Mouse (Mus musculus) midbrain, postnatal 0 days (tissue): ENCODE data around the gene Shb. TPM values are rescaled to one million over a fixed set of nuclear protein-coding genes. Genes with fewer than 3 reads are reported as not detected.

Experiments
- ATAC-seq: fragments of 200-750 bp; cut with Nextera tagmentation; 2 replicates; pipeline ENCODE4 v1.8.0; 2017; ENCODE audit warnings: moderate number of reproducible peaks, mild to moderate bottlenecking, moderate TSS enrichment, moderate library complexity; ENCODE audit not compliant: low FRiP score
- DNase-seq: peaks from one replicate; pipeline ENCODE4 v3.0.0-alpha.2; 2015; ENCODE audit warnings: low spot score
- H3K27ac ChIP-seq: fragments of 300-500 bp; sonication (generic); 2 replicates; pipeline ENCODE4 v1.5.1; 2014; ENCODE audit warnings: low read depth, mild to moderate bottlenecking, low read length, mixed read lengths
- H3K27me3 ChIP-seq: fragments of 300-500 bp; sonication (generic); 2 replicates; pipeline ENCODE4 v1.6.1; 2014; ENCODE audit warnings: low read length, control low read depth, mixed read lengths; ENCODE audit not compliant: insufficient read depth
- H3K36me3 ChIP-seq: fragments of 300-500 bp; sonication (generic); 2 replicates; pipeline ENCODE4 v1.6.1; 2014; ENCODE audit warnings: low read length, control low read depth, mixed read lengths; ENCODE audit not compliant: insufficient read depth
- H3K4me1 ChIP-seq: fragments of 300-500 bp; sonication (generic); 2 replicates; pipeline ENCODE4 v1.6.1; 2014; ENCODE audit warnings: mild to moderate bottlenecking, control low read depth, antibody characterized with exemption, low read length, mixed read lengths; ENCODE audit not compliant: insufficient read depth
- H3K4me2 ChIP-seq: fragments of 300-500 bp; sonication (generic); 2 replicates; pipeline ENCODE4 v1.6.1; 2014; ENCODE audit warnings: low read depth, mild to moderate bottlenecking, low read length, mixed read lengths; ENCODE audit not compliant: poor library complexity, severe bottlenecking
- H3K4me3 ChIP-seq: fragments of 300-500 bp; sonication (generic); 2 replicates; pipeline ENCODE4 v1.5.1; 2014; ENCODE audit warnings: low read depth, mild to moderate bottlenecking, low read length, moderate library complexity
- H3K9ac ChIP-seq: fragments of 300-500 bp; sonication (generic); replicated peaks from 2 replicates; pipeline ENCODE4 v1.6.1; 2014; ENCODE audit warnings: mild to moderate bottlenecking, low read length, moderate library complexity, mixed read lengths; ENCODE audit not compliant: poor library complexity, severe bottlenecking
- H3K9me3 ChIP-seq: fragments of 300-500 bp; sonication (generic); 2 replicates; pipeline ENCODE4 v1.6.1; 2016; ENCODE audit warnings: low read length, control low read depth
- CTCF ChIP-seq: IDR thresholded peaks from 2 replicates; pipeline ENCODE4 v1.5.1; 2016; ENCODE audit warnings: antibody characterized with exemption, mild to moderate bottlenecking
- WGBS: fragments of 180-500 bp; shearing (Covaris S2); extraction: QIAGEN DNeasy Blood & Tissue Kit; methylation state at CpG from one replicate; pipeline ENCODE4 v1.1.7; 2014; 5-methylcytosine and 5-hydroxymethylcytosine counted together
- polyA plus RNA-seq: library from polyadenylated mRNA; unstranded; fragments of >200 nt; fragmentation: Nextera tagmentation; extraction: Ambion mirVana; gene quantifications from 2 replicates; pipeline ENCODE4 v1.2.1, GENCODE M21; 2015
- total RNA-seq: library from RNA; depleted of rRNA; stranded (reverse); fragments of >200 nt; gene quantifications from 2 replicates; pipeline ENCODE4 v1.2.3, GENCODE M21; 2014

The Shb gene
- total and polyA plus RNA-seq, 2 experiments from 2014 or later = 5.8 to 21.9 TPM

DNA sequence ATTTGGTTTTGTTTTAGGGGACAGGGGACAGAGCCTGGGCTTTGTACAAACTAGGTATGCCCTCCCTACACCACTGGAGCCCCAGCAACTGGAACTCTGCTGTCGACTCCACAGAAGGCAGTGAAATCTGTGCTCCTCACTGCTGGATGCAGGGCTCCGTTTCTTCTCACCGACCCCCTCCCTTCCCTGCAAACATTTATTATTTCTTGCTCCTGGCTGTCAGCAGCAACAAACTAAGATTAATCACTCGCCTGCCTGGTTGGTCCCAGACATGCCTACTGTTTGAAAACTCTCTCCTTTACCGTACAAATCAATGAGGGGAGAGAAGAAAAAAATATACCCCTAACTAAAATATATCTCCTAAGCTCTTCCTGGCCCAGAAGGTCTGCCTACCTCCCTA, 93.0 kb downstream of the Shb start:
- H3K27ac ChIP-seq = no peak overlapping the region
- WGBS = 56% methylated on average over 5 of the region's 5 CpGs

DNA sequence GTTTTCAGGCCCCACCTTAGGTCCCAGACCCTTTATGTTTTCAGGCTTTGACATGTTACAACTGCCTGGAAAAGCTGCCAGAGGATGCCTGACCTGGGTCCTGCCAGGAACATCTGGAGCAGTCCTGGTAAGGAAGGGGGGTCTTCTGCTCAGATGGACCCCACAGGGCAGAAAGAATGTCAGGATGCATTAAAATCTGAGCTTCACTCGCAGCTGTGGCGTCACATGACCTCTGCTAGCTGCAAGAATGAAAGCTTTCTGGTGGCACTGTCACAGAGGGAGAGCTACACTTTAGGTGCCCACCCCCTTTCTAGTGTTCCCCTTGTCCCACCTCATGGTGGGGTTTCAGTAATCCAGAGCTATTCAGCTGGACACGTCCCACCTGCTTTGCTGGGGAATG, 95.3 kb downstream of the Shb start:
- no peaks in the 10 kb centered on the region for H3K4me1 ChIP-seq
- no peak for DNase-seq
- no peak overlapping the region for H3K27ac ChIP-seq
- 40% methylated on average over 3 of the region's 3 CpGs for WGBS
- ATAC-seq = no peak
- H3K27me3 ChIP-seq = no peaks in the 10 kb centered on the region
- H3K36me3 ChIP-seq = no peaks in the 10 kb centered on the region
- no peak for TF ChIP-seq CTCF
- H3K9me3 ChIP-seq = no peaks in the 10 kb centered on the region
- no peak overlapping the region for H3K9ac ChIP-seq
- no peak overlapping the region for H3K4me3 ChIP-seq
- no peak overlapping the region for H3K4me2 ChIP-seq

More for the DNA sequence above, 93.0 kb downstream of the Shb start:
- H3K4me3 ChIP-seq = no peak overlapping the region
- peaks cover 3% of the 10 kb centered on the region for H3K36me3 ChIP-seq
- TF ChIP-seq CTCF = no peak
- H3K9me3 ChIP-seq = no peaks in the 10 kb centered on the region
- ATAC-seq (no peak), DNase-seq (peak; percentile 41)
- H3K4me2 ChIP-seq = no peak overlapping the region
- H3K4me1 ChIP-seq = no peaks in the 10 kb centered on the region
- no peak overlapping the region for H3K9ac ChIP-seq
- no peaks in the 10 kb centered on the region for H3K27me3 ChIP-seq

DNA sequence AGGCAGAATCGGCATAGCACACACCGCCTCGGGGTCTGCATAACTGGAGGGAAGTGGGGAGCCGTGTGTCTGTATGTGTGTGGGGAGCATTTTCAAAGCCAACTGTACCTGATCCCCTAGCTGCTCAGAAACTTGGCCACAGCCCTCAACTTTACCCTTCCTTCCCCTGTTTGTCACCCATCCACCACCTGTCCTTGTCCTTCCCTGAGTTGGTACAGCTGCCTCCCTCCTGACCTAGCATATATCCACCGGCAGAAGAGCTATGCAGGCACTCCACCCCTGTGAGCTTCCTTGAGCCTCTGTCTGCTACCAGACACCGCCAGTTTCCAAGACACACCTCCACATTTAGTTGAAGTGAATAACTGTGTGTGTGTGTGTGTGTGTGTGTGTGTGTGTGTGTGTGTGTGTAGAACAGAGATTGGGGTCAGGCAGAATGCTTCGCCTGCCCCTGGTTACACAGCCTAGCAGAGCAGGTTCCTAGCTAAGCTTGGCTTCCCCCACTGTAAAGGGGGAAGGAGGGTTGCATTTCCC, 95.8 kb downstream of the Shb start:
- no peak overlapping the region for H3K27ac ChIP-seq
- TF ChIP-seq CTCF = no peak
- no peak overlapping the region for H3K4me3 ChIP-seq
- no peak for DNase-seq
- H3K4me2 ChIP-seq = no peak overlapping the region
- WGBS = 65% methylated on average over 7 of the region's 7 CpGs
- no peaks in the 10 kb centered on the region for H3K27me3 ChIP-seq
- no peaks in the 10 kb centered on the region for H3K4me1 ChIP-seq
- H3K36me3 ChIP-seq = no peaks in the 10 kb centered on the region
- no peaks in the 10 kb centered on the region for H3K9me3 ChIP-seq
- no peak overlapping the region for H3K9ac ChIP-seq
- no peak for ATAC-seq

DNA sequence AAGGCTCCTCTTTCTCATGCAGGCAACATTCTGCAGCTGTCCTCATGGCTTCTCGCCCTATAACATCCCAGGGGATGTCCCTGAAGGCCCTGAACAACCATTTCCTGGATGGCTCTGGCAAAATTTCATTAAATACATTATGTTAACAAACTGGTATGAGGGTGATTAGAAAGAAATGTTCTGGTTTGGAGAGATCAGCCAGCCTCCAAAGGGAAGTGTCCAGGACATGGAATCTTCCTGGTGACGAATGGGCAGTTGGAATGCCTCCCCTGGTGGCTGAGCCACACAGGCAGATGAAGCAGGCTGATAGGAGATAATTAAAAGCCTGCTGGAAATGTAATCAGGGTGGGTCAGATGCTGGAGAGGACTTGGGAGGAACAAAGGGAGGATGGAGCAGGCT, 96.4 kb downstream of the Shb start:
- no peak overlapping the region for H3K27ac ChIP-seq

DNA sequence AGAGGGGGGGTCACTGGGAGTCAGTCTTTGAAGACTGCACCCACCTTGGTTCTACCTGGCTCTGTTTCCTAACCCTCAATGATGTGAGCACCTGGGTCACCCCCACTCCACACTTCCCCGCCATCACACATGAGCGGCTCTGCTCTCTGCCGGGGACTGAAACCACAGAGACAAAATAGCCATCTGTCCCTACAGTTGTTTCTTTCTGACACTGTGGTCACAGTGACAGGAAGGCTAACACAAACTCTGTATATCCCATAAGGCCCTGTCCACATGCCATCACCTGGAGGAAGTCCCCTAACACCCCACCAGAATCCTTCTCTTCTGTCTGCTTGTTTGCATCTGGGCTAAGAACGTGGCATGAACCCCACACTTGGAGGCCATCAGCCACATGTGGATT, 97.6 kb downstream of the Shb start:
- no peaks in the 10 kb centered on the region for H3K27me3 ChIP-seq
- ATAC-seq (no peak), DNase-seq (no peak)
- no peak overlapping the region for H3K27ac ChIP-seq
- H3K36me3 ChIP-seq = no peaks in the 10 kb centered on the region
- 80% methylated on average over 4 of the region's 4 CpGs for WGBS
- H3K4me3 ChIP-seq = no peak overlapping the region
- TF ChIP-seq CTCF = no peak
- no peaks in the 10 kb centered on the region for H3K4me1 ChIP-seq
- no peak overlapping the region for H3K9ac ChIP-seq
- H3K9me3 ChIP-seq = no peaks in the 10 kb centered on the region
- H3K4me2 ChIP-seq = no peak overlapping the region

More for the DNA sequence above, 96.4 kb downstream of the Shb start:
- peak; percentile 33 for TF ChIP-seq CTCF
- no peak for ATAC-seq
- Histone ChIP-seq H3K4me1 (no peaks in the 10 kb centered on the region), H3K4me3 (no peak overlapping the region), H3K4me2 (no peak overlapping the region), H3K36me3 (no peaks in the 10 kb centered on the region), H3K27me3 (no peaks in the 10 kb centered on the region), H3K9me3 (no peaks in the 10 kb centered on the region), H3K9ac (no peak overlapping the region)
- peak; percentile 40 for DNase-seq
- WGBS = 55% methylated on average over 2 of the region's 2 CpGs

DNA sequence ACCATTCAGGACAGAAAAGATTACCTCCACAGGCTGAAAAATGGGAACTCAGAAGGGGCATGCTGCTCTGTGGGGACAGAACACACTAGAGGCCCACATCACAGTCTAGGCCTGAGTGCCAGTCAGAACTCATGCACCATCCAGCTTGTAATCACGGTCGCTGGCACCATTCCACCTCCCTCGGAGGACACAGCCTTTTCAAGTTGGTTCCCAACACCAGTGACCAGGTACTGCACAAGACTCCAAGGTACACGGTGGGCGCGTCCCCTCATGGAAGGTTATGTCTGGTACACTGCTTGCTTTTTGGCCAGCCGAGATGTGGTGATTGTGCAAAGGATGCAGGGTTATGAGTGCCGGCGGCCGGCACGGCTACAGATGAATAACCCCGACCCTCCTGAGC, 98.2 kb downstream of the Shb start:
- Histone ChIP-seq H3K9me3 (no peaks in the 10 kb centered on the region), H3K36me3 (no peaks in the 10 kb centered on the region), H3K4me3 (no peak overlapping the region), H3K27ac (no peak overlapping the region), H3K4me2 (no peak overlapping the region), H3K9ac (no peak overlapping the region), H3K27me3 (no peaks in the 10 kb centered on the region), H3K4me1 (no peaks in the 10 kb centered on the region)
- 77% methylated on average over 12 of the region's 12 CpGs for WGBS
- DNase-seq = no peak
- TF ChIP-seq CTCF = no peak
- ATAC-seq = no peak
